Mouse (Mus musculus): ENCODE data around the gene Aplp2.

The Aplp2 gene

GRCm38 (mm10) chr9:31225808-31226207 is 14.2 kb upstream of the Aplp2 start:
- no peak for DNase-seq (ENCODE audit: low spot score in 2 of 2)

GRCm38 (mm10) chr9:31223475-31223874 is 11.9 kb upstream of the Aplp2 start:
- DNase-seq (ENCODE audit: low spot score in 2 of 2) = no peak

- no peak for DNase-seq (ENCODE audit: low spot score in 2 of 2)
These were observed 9.6 kb upstream of the Aplp2 start for GRCm38 (mm10) chr9:31221170-31221569.

GRCm38 (mm10) chr9:31217631-31218380 is 6.2 kb upstream of the Aplp2 start:
- no peak for DNase-seq (ENCODE audit: low spot score in 2 of 2)

GRCm38 (mm10) chr9:31212500-31213008 is 939 bp upstream of the Aplp2 start:
- peak in 1 of 2 experiments; percentile 14 for DNase-seq (ENCODE audit: low spot score in 2 of 2)

GRCm38 (mm10) chr9:31210749-31211689 is 596 bp downstream of the Aplp2 start:
- peak; percentile 17 to 27 for DNase-seq (ENCODE audit: low spot score in 2 of 2)

GRCm38 (mm10) chr9:31210163-31210562 is 1.5 kb downstream of the Aplp2 start:
- no peak for DNase-seq (ENCODE audit: low spot score in 2 of 2)

GRCm38 (mm10) chr9:31209502-31209901 is 2.1 kb downstream of the Aplp2 start:
- DNase-seq (ENCODE audit: low spot score in 2 of 2) = no peak

- DNase-seq (ENCODE audit: low spot score in 2 of 2) = no peak
These were observed 3.9 kb downstream of the Aplp2 start for GRCm38 (mm10) chr9:31207732-31208131.

GRCm38 (mm10) chr9:31204722-31205121 is 6.9 kb downstream of the Aplp2 start:
- DNase-seq (ENCODE audit: low spot score in 2 of 2) = no peak

- no peak for DNase-seq (ENCODE audit: low spot score in 2 of 2)
These were observed 7.9 kb downstream of the Aplp2 start for GRCm38 (mm10) chr9:31203571-31204210.

- no peak for DNase-seq (ENCODE audit: low spot score in 2 of 2)
These were observed 8.5 kb downstream of the Aplp2 start for GRCm38 (mm10) chr9:31203068-31203467.

GRCm38 (mm10) chr9:31198614-31199013 is 13.0 kb downstream of the Aplp2 start:
- no peak for DNase-seq (ENCODE audit: low spot score in 2 of 2)

- no peak for DNase-seq (ENCODE audit: low spot score in 2 of 2)
These were observed 13.8 kb downstream of the Aplp2 start for GRCm38 (mm10) chr9:31197782-31198181.

GRCm38 (mm10) chr9:31196742-31197141 is 14.9 kb downstream of the Aplp2 start:
- no peak for DNase-seq (ENCODE audit: low spot score in 2 of 2)

- no peak for DNase-seq (ENCODE audit: low spot score in 2 of 2)
These were observed 16.0 kb downstream of the Aplp2 start for GRCm38 (mm10) chr9:31195573-31195972.

GRCm38 (mm10) chr9:31192378-31192777 is 19.2 kb downstream of the Aplp2 start:
- DNase-seq (ENCODE audit: low spot score in 2 of 2) = no peak

GRCm38 (mm10) chr9:31191543-31191942 is 20.1 kb downstream of the Aplp2 start:
- DNase-seq (ENCODE audit: low spot score in 2 of 2) = no peak

GRCm38 (mm10) chr9:31189194-31189593 is 22.4 kb downstream of the Aplp2 start:
- DNase-seq (ENCODE audit: low spot score in 2 of 2) = no peak

GRCm38 (mm10) chr9:31184439-31184838 is 27.2 kb downstream of the Aplp2 start:
- no peak for DNase-seq (ENCODE audit: low spot score in 2 of 2)

- no peak for DNase-seq (ENCODE audit: low spot score in 2 of 2)
These were observed 28.6 kb downstream of the Aplp2 start for GRCm38 (mm10) chr9:31183061-31183460.
